Mouse (Mus musculus) layer of hippocampus, adult 11-12 months (tissue): ENCODE measurements at regions not wholly inside any gene's neighbourhood (a gene's known extent, or its start where the extent isn't known, plus 50 kb on each side); places are given as distances from the start of the nearest gene placed in this dataset.
A peak's percentile ranks its signal among the peaks of the same experiment; 100 is the strongest.
"Not testable (repeated sequence)": the region's sequence is repeated elsewhere in the genome, so short reads cannot be mapped to it uniquely, and the experiment has no call there.

Experiments used
- DNase-seq: peaks from one replicate; pipeline ENCODE4 v3.0.0; 2022; ENCODE audit warnings: low spot score

GRCm38 (mm10) chr5:61240498-61240897, 568.1 kb upstream of the G6pd2 start:
- no peak for DNase-seq

GRCm38 (mm10) chr5:61288506-61288905, 520.1 kb upstream of the G6pd2 start:
- not testable (repeated sequence) for DNase-seq

GRCm38 (mm10) chr5:61314951-61315350, 493.7 kb upstream of the G6pd2 start:
- DNase-seq: no peak

- no peak for DNase-seq
Observed at GRCm38 (mm10) chr5:61351372-61351771, 457.2 kb upstream of the G6pd2 start.

- DNase-seq: peak; percentile 2
Observed at GRCm38 (mm10) chr5:61355263-61355981, 453.2 kb upstream of the G6pd2 start.

GRCm38 (mm10) chr5:61372901-61373300, 435.7 kb upstream of the G6pd2 start:
- DNase-seq: no peak

- no peak for DNase-seq
Observed at GRCm38 (mm10) chr5:61394977-61395708, 413.5 kb upstream of the G6pd2 start.
